Mouse (Mus musculus): ENCODE data around the gene Eif3k.
A peak's percentile ranks its signal among the peaks of the same experiment; 100 is the strongest.

Eif3k gene

GRCm38 (mm10) chr7:28939418-28940183, 42.1 kb downstream of the Eif3k start:
- no peak for DNase-seq (ENCODE audit: low spot score)

GRCm38 (mm10) chr7:28938654-28939053, 43.0 kb downstream of the Eif3k start:
- no peak for DNase-seq (ENCODE audit: low spot score)

- no peak for DNase-seq (ENCODE audit: low spot score)
Observed at GRCm38 (mm10) chr7:28936787-28937186, 44.9 kb downstream of the Eif3k start.

- DNase-seq (ENCODE audit: low spot score), result no peak
Observed at GRCm38 (mm10) chr7:28933825-28934224, 47.8 kb downstream of the Eif3k start.

GRCm38 (mm10) chr7:28932421-28933041, 49.1 kb downstream of the Eif3k start:
- DNase-seq (ENCODE audit: low spot score), result no peak

GRCm38 (mm10) chr7:28931695-28932039, 50.0 kb downstream of the Eif3k start:
- no peak for DNase-seq (ENCODE audit: low spot score)

- no peak for DNase-seq (ENCODE audit: low spot score)
Observed at GRCm38 (mm10) chr7:28931032-28931694, 50.5 kb downstream of the Eif3k start.

GRCm38 (mm10) chr7:28930320-28931031, 51.2 kb downstream of the Eif3k start:
- no peak for DNase-seq (ENCODE audit: low spot score)

- no peak for DNase-seq (ENCODE audit: low spot score)
Observed at GRCm38 (mm10) chr7:28929381-28929780, 52.3 kb downstream of the Eif3k start.

GRCm38 (mm10) chr7:28926172-28926571, 55.5 kb downstream of the Eif3k start:
- DNase-seq (ENCODE audit: low spot score), result no peak

- DNase-seq (ENCODE audit: low spot score), result peak; percentile 53
Observed at GRCm38 (mm10) chr7:28925317-28925716, 56.3 kb downstream of the Eif3k start.

- no peak for DNase-seq (ENCODE audit: low spot score)
Observed at GRCm38 (mm10) chr7:28924802-28925201, 56.9 kb downstream of the Eif3k start.

- no peak for DNase-seq (ENCODE audit: low spot score)
Observed at GRCm38 (mm10) chr7:28923865-28924291, 57.8 kb downstream of the Eif3k start.

GRCm38 (mm10) chr7:28922606-28923005, 59.1 kb downstream of the Eif3k start:
- no peak for DNase-seq (ENCODE audit: low spot score)

GRCm38 (mm10) chr7:28921722-28922465, 59.8 kb downstream of the Eif3k start:
- no peak for DNase-seq (ENCODE audit: low spot score)
